Mouse (Mus musculus): Measurements from ENCODE around the gene Cldn5. TPM values are rescaled to one million over a fixed set of nuclear protein-coding genes. Genes with fewer than 3 reads are reported as not detected.

Gene Cldn5
- polyA plus RNA-seq, 1 experiment from 2014 or later = 23.1 TPM

DNA sequence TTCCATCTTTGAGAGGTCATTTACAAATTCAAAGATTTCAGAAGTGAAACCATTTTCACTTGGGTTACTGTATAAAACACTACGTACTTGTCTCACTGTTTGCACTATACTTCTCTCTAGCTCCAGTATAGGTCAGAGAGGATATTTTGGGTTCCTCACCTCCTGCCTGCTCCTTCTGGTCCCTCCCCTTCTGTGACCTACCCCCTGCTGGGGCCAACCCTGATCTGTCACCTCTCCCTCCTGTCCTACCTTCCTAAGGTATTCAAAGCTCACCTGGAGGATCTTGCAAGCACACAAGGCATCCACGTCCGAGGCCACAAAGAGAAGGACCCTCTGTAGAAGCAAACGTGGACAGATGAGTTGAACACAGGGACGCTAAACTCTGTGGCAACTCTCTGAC, 34.4 kb downstream of the Cldn5 start:
- H3K36me3 ChIP-seq (ENCODE audit: control insufficient read depth, insufficient read depth) = peaks cover 19% of the 10 kb centered on the region
- WGBS = 3% methylated on average over 5 of the region's 5 CpGs
- peaks cover 11% of the 10 kb centered on the region; the same call in 1 of the 2 replicates for H3K4me1 ChIP-seq (replicated peaks; ENCODE audit: control insufficient read depth, insufficient read depth, low read length)
- TF ChIP-seq CTCF (IDR thresholded peaks at IDR 0.05; ENCODE audit: low read depth) = no peak
- H3K9ac ChIP-seq (ENCODE audit: low read depth, low read length) = peak overlapping the region; percentile 90; the same call in 1 of the 2 replicates
- ATAC-seq = peak; percentile 12
- peak overlapping the region; percentile 89 for H3K4me2 ChIP-seq (replicated peaks; ENCODE audit: low read depth)
- peak overlapping the region; percentile 89 for H3K4me3 ChIP-seq (ENCODE audit: low read depth, low read length)
- H3K9me3 ChIP-seq (ENCODE audit: control insufficient read depth) = no peaks in the 10 kb centered on the region
- no peaks in the 10 kb centered on the region for H3K27me3 ChIP-seq (replicated peaks; ENCODE audit: control insufficient read depth, insufficient read depth, low read length)
- no peak overlapping the region for H3K27ac ChIP-seq (ENCODE audit: low read depth, low read length)

DNA sequence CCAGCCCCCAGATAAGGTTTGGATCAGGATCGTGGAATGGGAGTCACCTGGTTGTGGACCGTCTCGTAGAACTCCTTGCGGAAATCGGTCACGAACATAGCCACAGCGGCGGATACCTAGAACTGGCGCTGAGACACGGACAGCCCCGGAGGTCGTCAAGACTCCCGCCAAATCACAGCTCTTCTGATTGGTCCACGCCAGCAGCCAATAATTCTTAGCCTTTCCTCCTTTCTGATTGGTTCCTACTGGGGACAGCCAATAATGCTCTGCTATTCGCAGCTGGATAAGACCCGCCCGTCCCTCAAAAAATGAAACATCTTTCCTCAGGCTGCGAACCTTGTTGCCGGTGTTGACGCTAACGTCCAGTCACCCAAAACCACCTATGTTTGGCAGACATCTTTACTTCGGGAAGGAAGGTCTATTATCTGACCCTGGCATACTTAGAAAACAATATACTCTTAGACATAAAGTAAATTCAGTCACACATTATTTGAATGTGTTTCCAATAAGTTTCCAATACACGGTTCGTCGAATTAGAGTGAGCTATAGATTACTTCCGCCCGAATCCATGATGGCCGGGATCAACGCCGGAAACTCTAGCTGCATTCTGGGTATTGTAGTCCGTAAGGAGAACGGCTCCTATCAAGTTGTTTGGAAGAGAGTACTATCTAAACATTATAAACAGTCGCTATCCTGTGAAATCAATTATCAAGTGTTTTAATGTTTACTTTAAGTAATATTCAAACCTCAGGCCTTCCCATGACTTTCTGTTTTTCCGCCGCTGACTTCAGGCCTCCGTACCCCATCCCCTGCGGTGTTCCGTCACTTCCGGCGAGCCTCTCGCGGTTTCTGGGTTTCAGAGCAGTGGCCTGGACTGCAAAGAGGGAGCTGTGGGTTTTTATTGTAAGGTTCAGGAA, 35.1 kb downstream of the Cldn5 start, which contains the start of the genes Ufd1 and Cdc45:
Gene Ufd1, plus strand, starts transcription at position 312 of the 917 bp plus-strand sequence.
Gene Cdc45, minus strand, starts transcription at position 520 of the 917 bp plus-strand sequence.
- peaks cover 20% of the 10 kb centered on the region for H3K36me3 ChIP-seq (ENCODE audit: control insufficient read depth, insufficient read depth)
- H3K9me3 ChIP-seq (ENCODE audit: control insufficient read depth) = no peaks in the 10 kb centered on the region
- peak within 1 kb of the TSS; percentile 89 for H3K4me3 ChIP-seq (ENCODE audit: low read depth, low read length)
- H3K27me3 ChIP-seq (replicated peaks; ENCODE audit: control insufficient read depth, insufficient read depth, low read length) = no peaks in the 10 kb centered on the region
- H3K4me2 ChIP-seq (replicated peaks; ENCODE audit: low read depth) = peak within 1 kb of the TSS; percentile 89
- no peak for TF ChIP-seq CTCF (IDR thresholded peaks at IDR 0.05; ENCODE audit: low read depth)
- WGBS = under 1% methylated on average over 42 of the region's 42 CpGs
- peak within 1 kb of the TSS; percentile 73 for H3K27ac ChIP-seq (ENCODE audit: low read depth, low read length)
- peaks cover 11% of the 10 kb centered on the region; the same call in 1 of the 2 replicates for H3K4me1 ChIP-seq (replicated peaks; ENCODE audit: control insufficient read depth, insufficient read depth, low read length)
- ATAC-seq = peak; percentile 95
- peak within 1 kb of the TSS; percentile 90 for H3K9ac ChIP-seq (ENCODE audit: low read depth, low read length)

- Histone ChIP-seq H3K4me3 (ENCODE audit: low read depth, low read length) (peak overlapping the region; percentile 89), H3K4me2 (replicated peaks; ENCODE audit: low read depth) (peak overlapping the region; percentile 89), H3K9ac (ENCODE audit: low read depth, low read length) (peak overlapping the region; percentile 90), H3K4me1 (replicated peaks; ENCODE audit: control insufficient read depth, insufficient read depth, low read length) (peaks cover 11% of the 10 kb centered on the region; the same call in 1 of the 2 replicates), H3K27ac (ENCODE audit: low read depth, low read length) (peak overlapping the region; percentile 73), H3K9me3 (ENCODE audit: control insufficient read depth) (no peaks in the 10 kb centered on the region), H3K36me3 (ENCODE audit: control insufficient read depth, insufficient read depth) (peaks cover 23% of the 10 kb centered on the region), H3K27me3 (replicated peaks; ENCODE audit: control insufficient read depth, insufficient read depth, low read length) (no peaks in the 10 kb centered on the region)
- TF ChIP-seq CTCF (IDR thresholded peaks at IDR 0.05; ENCODE audit: low read depth) = no peak
- peak; percentile 38 for ATAC-seq
- WGBS = under 1% methylated on average over 31 of the region's 31 CpGs
Measured at GRCm38 (mm10) chr16:18812385-18812910, 35.8 kb downstream of the Cldn5 start.

DNA sequence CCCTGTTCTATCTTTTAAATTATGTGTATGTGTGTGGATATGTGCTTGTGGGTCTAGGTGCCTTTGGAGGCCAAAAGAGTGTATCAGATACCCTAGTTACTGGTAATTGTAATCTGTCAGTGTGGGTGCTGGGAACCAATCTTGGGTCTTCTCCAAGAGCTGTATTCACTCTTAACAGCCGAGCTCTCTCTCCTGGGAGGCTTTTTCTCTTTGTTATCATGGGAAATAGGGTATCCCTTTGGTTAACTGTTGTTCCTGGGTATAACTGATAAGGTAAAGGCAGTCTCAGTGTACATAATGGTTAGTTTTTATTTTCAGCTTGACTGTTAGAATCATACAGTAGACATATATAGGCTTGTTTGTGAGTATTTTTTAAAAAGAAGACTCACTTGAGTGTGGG, 45.7 kb downstream of the Cldn5 start:
- 86% methylated on average over 1 of the region's 1 CpGs for WGBS
- H3K9ac ChIP-seq (ENCODE audit: low read depth, low read length) = no peak overlapping the region
- no peaks in the 10 kb centered on the region for H3K27me3 ChIP-seq (replicated peaks; ENCODE audit: control insufficient read depth, insufficient read depth, low read length)
- no peak overlapping the region for H3K4me2 ChIP-seq (replicated peaks; ENCODE audit: low read depth)
- H3K4me3 ChIP-seq (ENCODE audit: low read depth, low read length) = no peak overlapping the region
- peaks cover 97% of the 10 kb centered on the region for H3K36me3 ChIP-seq (ENCODE audit: control insufficient read depth, insufficient read depth)
- no peak for ATAC-seq
- no peaks in the 10 kb centered on the region for H3K9me3 ChIP-seq (ENCODE audit: control insufficient read depth)
- no peak overlapping the region for H3K27ac ChIP-seq (ENCODE audit: low read depth, low read length)
- no peaks in the 10 kb centered on the region for H3K4me1 ChIP-seq (replicated peaks; ENCODE audit: control insufficient read depth, insufficient read depth, low read length)
- no peak for TF ChIP-seq CTCF (IDR thresholded peaks at IDR 0.05; ENCODE audit: low read depth)

GRCm38 (mm10) chr16:18822925-18823324, 46.3 kb downstream of the Cldn5 start:
- no peak for ATAC-seq
- TF ChIP-seq CTCF (IDR thresholded peaks at IDR 0.05; ENCODE audit: low read depth) = no peak
- peaks cover 97% of the 10 kb centered on the region for H3K36me3 ChIP-seq (ENCODE audit: control insufficient read depth, insufficient read depth)
- H3K9ac ChIP-seq (ENCODE audit: low read depth, low read length) = no peak overlapping the region
- no peak overlapping the region for H3K4me2 ChIP-seq (replicated peaks; ENCODE audit: low read depth)
- H3K4me3 ChIP-seq (ENCODE audit: low read depth, low read length) = no peak overlapping the region
- H3K4me1 ChIP-seq (replicated peaks; ENCODE audit: control insufficient read depth, insufficient read depth, low read length) = no peaks in the 10 kb centered on the region
- H3K27ac ChIP-seq (ENCODE audit: low read depth, low read length) = no peak overlapping the region
- 77% methylated on average over 4 of the region's 4 CpGs for WGBS
- no peaks in the 10 kb centered on the region for H3K27me3 ChIP-seq (replicated peaks; ENCODE audit: control insufficient read depth, insufficient read depth, low read length)
- H3K9me3 ChIP-seq (ENCODE audit: control insufficient read depth) = no peaks in the 10 kb centered on the region

Other genes with a start within 250 kb of the Cldn5 start
- gene Tbx1, start 186.2 kb upstream of the Cldn5 start, polyA plus RNA-seq (2015; fragmentation: Nextera tagmentation; extraction: Ambion mirVana) = 0.93 and 1.0 TPM in 2 replicates
- gene Gp1bb, start 154.4 kb upstream of the Cldn5 start, polyA plus RNA-seq (2015; fragmentation: Nextera tagmentation; extraction: Ambion mirVana) = 1.6 and 2.4 TPM in 2 replicates
- 0.34 and 1.4 TPM in 2 replicates for gene Gm49601, start 150.4 kb upstream of the Cldn5 start, polyA plus RNA-seq (2015; fragmentation: Nextera tagmentation; extraction: Ambion mirVana)
- 24.7 and 25.4 TPM in 2 replicates for gene Sept5, start 146.9 kb upstream of the Cldn5 start, polyA plus RNA-seq (2015; fragmentation: Nextera tagmentation; extraction: Ambion mirVana)
- gene Ufd1, start 34.9 kb downstream of the Cldn5 start, polyA plus RNA-seq (2015; fragmentation: Nextera tagmentation; extraction: Ambion mirVana) = 50.1 and 52.3 TPM in 2 replicates
- 8.9 and 9.3 TPM in 2 replicates for gene Cdc45, start 35.1 kb downstream of the Cldn5 start, polyA plus RNA-seq (2015; fragmentation: Nextera tagmentation; extraction: Ambion mirVana)
- 18.3 and 25.8 TPM in 2 replicates for gene 2510002D24Rik, start 59.7 kb downstream of the Cldn5 start, polyA plus RNA-seq (2015; fragmentation: Nextera tagmentation; extraction: Ambion mirVana)
- not detected in 2 replicates for gene Gm28539, start 59.7 kb downstream of the Cldn5 start, polyA plus RNA-seq (2015; fragmentation: Nextera tagmentation; extraction: Ambion mirVana)
- 74.1 and 77.8 TPM in 2 replicates for gene Mrpl40, start 100.0 kb downstream of the Cldn5 start, polyA plus RNA-seq (2015; fragmentation: Nextera tagmentation; extraction: Ambion mirVana)
- gene Hira, start 100.2 kb downstream of the Cldn5 start, polyA plus RNA-seq (2015; fragmentation: Nextera tagmentation; extraction: Ambion mirVana) = 6.9 and 8.3 TPM in 2 replicates